Mouse (Mus musculus) embryonic fibroblast, embryonic 13.5 days (primary cell): ENCODE measurements around the gene Rragd.

Experiments used
- CTCF ChIP-seq: IDR thresholded peaks from 2 replicates; pipeline ENCODE4 v1.5.1; 2011; ENCODE audit warnings: mild to moderate bottlenecking, control low read depth, low read length, moderate library complexity, borderline replicate concordance; ENCODE audit not compliant: insufficient read depth
- POLR2A ChIP-seq: IDR thresholded peaks from 2 replicates; pipeline ENCODE4 v1.6.1; 2011; ENCODE audit warnings: low read depth, mild to moderate bottlenecking, control low read depth, low read length, moderate library complexity

DNA sequence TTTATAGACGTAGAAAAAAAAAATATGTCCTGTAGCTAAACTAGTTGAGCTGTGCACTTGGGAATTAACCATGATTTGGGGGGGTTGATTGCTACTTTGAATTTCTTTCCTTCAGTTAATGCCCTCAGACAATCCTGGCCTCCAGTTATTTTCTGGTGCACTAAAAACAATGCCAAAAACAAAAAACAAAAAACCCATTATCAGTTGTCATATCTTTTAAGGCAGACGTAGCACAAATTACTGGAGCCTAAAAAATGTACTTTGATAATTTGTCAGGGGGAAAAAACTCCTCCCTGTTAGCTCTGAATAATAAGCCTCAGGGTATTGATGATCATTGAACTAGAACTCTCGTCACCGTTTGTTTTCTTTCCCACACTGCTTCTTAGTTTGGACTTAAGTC lies 49.2 kb downstream of the Rragd start:
- no peak for TF ChIP-seq POLR2A
- TF ChIP-seq CTCF = no peak
